Comparison of ENCODE assay signal across 14 mouse cellular contexts in genomic region chr5:129124070-129124828, GRCm38 (mm10). TPM values are rescaled to one million over a fixed set of nuclear protein-coding genes. Genes with fewer than 3 reads are reported as not detected.
DNase-seq lines count a peak whose midpoint lies in the region; ATAC-seq and TF ChIP-seq lines count a peak whose summit lies in the region.
"Had no signal": no experiment of that assay in that cellular context is flagged by ENCODE, and none has a peak within 500 bp of the region (broad histone marks: within the 10 kb centered on the region; RNA-seq: fewer than 3 reads in every experiment).

No protein-coding gene starts in this region.

- TF ChIP-seq CTCF in lung, postnatal 0 days (IDR thresholded peaks at IDR 0.05) = no peak

- H3K4me2 ChIP-seq in heart, embryonic 11.5 days = no peak overlapping the region
- no peak overlapping the region for H3K4me2 ChIP-seq in lung, postnatal 0 days (replicated peaks; ENCODE audit: low read depth, low read length)
- no peak overlapping the region for H3K4me2 ChIP-seq in embryonic facial prominence, embryonic 14.5 days (ENCODE audit: low read depth, low read length)

- ATAC-seq in heart, embryonic 11.5 days (replicated peaks; ENCODE audit: insufficient number of reproducible peaks, low FRiP score, low TSS enrichment) = no peak
- ATAC-seq in lung, postnatal 0 days = no peak
- ATAC-seq in embryonic facial prominence, embryonic 14.5 days (ENCODE audit: low read depth) = peak; percentile 80; the same call in 1 of the 2 replicates
- ATAC-seq: forebrain, embryonic 16.5 days had no signal

- no peaks in the 10 kb centered on the region for H3K9me3 ChIP-seq in heart, embryonic 11.5 days (replicated peaks; ENCODE audit: control insufficient read depth, low read length)
- H3K9me3 ChIP-seq in lung, postnatal 0 days (ENCODE audit: low read length) = no peaks in the 10 kb centered on the region
- peaks cover 5% of the 10 kb centered on the region for H3K9me3 ChIP-seq in embryonic facial prominence, embryonic 14.5 days (ENCODE audit: control insufficient read depth, low read length)
- H3K9me3 ChIP-seq: heart, embryonic 10.5 days had no signal

- H3K27me3 ChIP-seq in heart, embryonic 11.5 days (ENCODE audit: control insufficient read depth, insufficient read depth, low read length) = no peaks in the 10 kb centered on the region; the same call in 1 of the 2 replicates
- H3K27me3 ChIP-seq in lung, postnatal 0 days (replicated peaks; ENCODE audit: insufficient read depth, low read length) = no peaks in the 10 kb centered on the region
- H3K27me3 ChIP-seq in embryonic facial prominence, embryonic 14.5 days (replicated peaks; ENCODE audit: control insufficient read depth, insufficient read depth, low read length) = no peaks in the 10 kb centered on the region

- no peaks in the 10 kb centered on the region for H3K36me3 ChIP-seq in heart, embryonic 11.5 days (ENCODE audit: control insufficient read depth, insufficient read depth, low read length)
- no peaks in the 10 kb centered on the region for H3K36me3 ChIP-seq in lung, postnatal 0 days (ENCODE audit: insufficient read depth, low read length)
- H3K36me3 ChIP-seq in embryonic facial prominence, embryonic 14.5 days (ENCODE audit: control insufficient read depth, insufficient read depth, low read length) = no peaks in the 10 kb centered on the region
- H3K36me3 ChIP-seq: heart, embryonic 10.5 days had no signal

- H3K9ac ChIP-seq in heart, embryonic 11.5 days (ENCODE audit: low read depth, low read length) = no peak overlapping the region
- H3K9ac ChIP-seq in lung, postnatal 0 days (replicated peaks; ENCODE audit: low read depth) = no peak overlapping the region
- H3K9ac ChIP-seq in embryonic facial prominence, embryonic 14.5 days (ENCODE audit: low read depth, low read length) = no peak overlapping the region

- H3K4me1 ChIP-seq in heart, embryonic 11.5 days (ENCODE audit: control insufficient read depth, insufficient read depth, low read length) = no peaks in the 10 kb centered on the region
- H3K4me1 ChIP-seq in lung, postnatal 0 days (ENCODE audit: insufficient read depth, low read depth, low read length) = no peaks in the 10 kb centered on the region
- H3K4me1 ChIP-seq in embryonic facial prominence, embryonic 14.5 days (ENCODE audit: control insufficient read depth, insufficient read depth, low read length) = no peaks in the 10 kb centered on the region; the same call in 1 of the 2 replicates

- 47% methylated on average over 11 of the region's 11 CpGs for WGBS in heart, embryonic 11.5 days (ENCODE audit: insufficient replicate concordance)
- WGBS in lung, postnatal 0 days = 33% methylated on average over 11 of the region's 11 CpGs
- 29% methylated on average over 11 of the region's 11 CpGs for WGBS in embryonic facial prominence, embryonic 14.5 days

- no peak overlapping the region for H3K4me3 ChIP-seq in heart, embryonic 11.5 days (ENCODE audit: low read depth, low read length)
- no peak overlapping the region for H3K4me3 ChIP-seq in lung, postnatal 0 days (ENCODE audit: low read depth, low read length)
- H3K4me3 ChIP-seq in embryonic facial prominence, embryonic 14.5 days (ENCODE audit: low read depth, low read length) = no peak overlapping the region
- H3K4me3 ChIP-seq: heart, embryonic 10.5 days had no signal

- DNase-seq in heart, adult 11 months = peak; percentile 94
- DNase-seq in lung, postnatal 0 days (ENCODE audit: low spot score) = peak; percentile 6
- DNase-seq in lung, postnatal 10 days = no peak
- peak; percentile 4 for DNase-seq in adipocyte (ENCODE audit: low spot score)
- peak; percentile 73 for DNase-seq in embryonic facial prominence, embryonic 14.5 days (ENCODE audit: low spot score)
- no peak for DNase-seq in spleen, postnatal 36 days (ENCODE audit: low spot score in 2 of 2)
- DNase-seq in kidney, adult 18-20 months = no peak
- DNase-seq: cerebellum, adult 8-10 months; kidney, adult 2 months; liver; thymus, postnatal 25 days had no signal

- TF ChIP-seq EP300 in lung, postnatal 0 days (IDR thresholded peaks at IDR 0.05) = no peak

- H3K27ac ChIP-seq in heart, embryonic 11.5 days (ENCODE audit: low read depth, low read length) = no peak overlapping the region
- no peak overlapping the region for H3K27ac ChIP-seq in lung, postnatal 0 days (ENCODE audit: low read length)
- H3K27ac ChIP-seq in embryonic facial prominence, embryonic 14.5 days (replicated peaks; ENCODE audit: low read depth, low read length) = peak overlapping the region; percentile 71
- H3K27ac ChIP-seq: heart, embryonic 10.5 days had no signal

RNA-seq across cellular contexts. Expression of gene Adgrd1, which starts 27.7 kb away (rescaled TPM):
- 0.23 and 0.31 TPM in 2 replicates for polyA plus RNA-seq in heart, embryonic 11.5 days (2014; fragmentation: Nextera tagmentation; extraction: Ambion mirVana)
- polyA plus RNA-seq in lung, postnatal 0 days (2015; fragmentation: Nextera tagmentation; extraction: Ambion mirVana) = 1.5 and 1.8 TPM in 2 replicates
- 3.8 and 5.7 TPM in 2 replicates for polyA plus RNA-seq in embryonic facial prominence, embryonic 14.5 days (2014; fragmentation: Nextera tagmentation; extraction: Ambion mirVana)

Comparison
In these comparisons a context has a peak if more than half of its experiments do, and no peak if none do; other contexts are left out.
1. DNase-seq: peak in heart, adult 11 months (single experiment), lung, postnatal 0 days (single experiment), adipocyte (single experiment) and embryonic facial prominence, embryonic 14.5 days (single experiment); none in lung, postnatal 10 days (single experiment), spleen, postnatal 36 days (0 of 2) and kidney, adult 18-20 months (single experiment).